Mouse (Mus musculus): ENCODE measurements around the gene Slco4c1.

DNA sequence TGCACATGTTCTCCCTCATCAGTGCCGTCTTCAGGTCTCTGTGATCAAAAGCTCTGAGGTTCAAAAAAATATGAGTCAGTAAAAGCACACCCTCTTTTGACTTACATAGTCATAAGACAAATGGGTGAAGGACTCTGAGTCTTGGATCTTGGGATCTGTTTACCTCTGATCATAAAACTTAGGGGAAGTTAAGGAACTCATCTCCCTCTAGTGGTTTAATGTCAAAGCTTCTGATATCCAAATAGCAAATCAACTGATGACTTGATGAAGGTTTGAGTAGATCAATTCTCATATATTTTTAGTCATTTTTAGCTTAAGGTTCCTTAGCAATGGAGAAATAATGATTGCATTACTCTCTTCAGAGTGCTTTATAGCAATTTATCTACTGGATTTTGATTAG, 82.7 kb downstream of the Slco4c1 start:
- no peak for TF ChIP-seq CTCF (IDR thresholded peaks at IDR 0.05; ENCODE audit: insufficient read depth, low read length)
- TF ChIP-seq POLR2A (IDR thresholded peaks at IDR 0.05; ENCODE audit: borderline replicate concordance, extremely low read depth, low read depth, low read length): no peak
